Mouse (Mus musculus): ENCODE measurements around the gene Olfr113.
"Not testable (repeated sequence)": the region's sequence is repeated elsewhere in the genome, so short reads cannot be mapped to it uniquely, and the experiment has no call there.

The Olfr113 gene

GRCm38 (mm10) chr17:37577563-37577962 lies at the start of gene Olfr113:
TSS of gene Olfr113 (minus strand) at chr17:37577663.
- in situ Hi-C loops (cut with MboI; ENCODE audit: low sequenced_read_pairs) = no loop called here

GRCm38 (mm10) chr17:37627009-37627408 lies 49.5 kb upstream of the Olfr113 start, which contains the start of the genes Olfr115 and Olfr116:
TSS of gene Olfr115 (minus strand) at chr17:37627109.
TSS of gene Olfr116 (minus strand) at chr17:37627199.
- in situ Hi-C loops (cut with MboI; ENCODE audit: low sequenced_read_pairs) = no loop called here

- in situ Hi-C loops (cut with MboI; ENCODE audit: low sequenced_read_pairs) = no loop called here
Observed at GRCm38 (mm10) chr17:37592643-37593042, 15.2 kb upstream of the Olfr113 start, which contains the start of gene Olfr114. TSS of gene Olfr114 (minus strand) at chr17:37592743.

- in situ Hi-C loops (cut with MboI; ENCODE audit: low sequenced_read_pairs) = no loop called here
Observed at GRCm38 (mm10) chr17:37569351-37569750, 8.1 kb downstream of the Olfr113 start, which contains the start of gene Olfr112. TSS of gene Olfr112 (minus strand) at chr17:37569451.

GRCm38 (mm10) chr17:37558913-37559615 lies 18.4 kb downstream of the Olfr113 start:
- in situ Hi-C loops (cut with MboI; ENCODE audit: low sequenced_read_pairs) = no loop called here

- in situ Hi-C loops (cut with MboI; ENCODE audit: low sequenced_read_pairs) = no loop called here
Observed at GRCm38 (mm10) chr17:37543800-37544435, 33.5 kb downstream of the Olfr113 start.

- in situ Hi-C loops (cut with MboI; ENCODE audit: low sequenced_read_pairs) = no loop called here
Observed at GRCm38 (mm10) chr17:37541454-37542119, 35.9 kb downstream of the Olfr113 start.

- in situ Hi-C loops (cut with MboI; ENCODE audit: low sequenced_read_pairs) = not testable (repeated sequence)
Observed at GRCm38 (mm10) chr17:37538416-37538815, 39.0 kb downstream of the Olfr113 start.

GRCm38 (mm10) chr17:37535173-37535572 lies 42.3 kb downstream of the Olfr113 start:
- in situ Hi-C loops (cut with MboI; ENCODE audit: low sequenced_read_pairs) = no loop called here

- in situ Hi-C loops (cut with MboI; ENCODE audit: low sequenced_read_pairs) = not testable (repeated sequence)
Observed at GRCm38 (mm10) chr17:37525427-37525826, 52.0 kb downstream of the Olfr113 start.

GRCm38 (mm10) chr17:37524612-37525011 lies 52.9 kb downstream of the Olfr113 start:
- in situ Hi-C loops (cut with MboI; ENCODE audit: low sequenced_read_pairs) = not testable (repeated sequence)
